10 mouse cellular contexts compared by ENCODE assay signal in the genomic region with DNA sequence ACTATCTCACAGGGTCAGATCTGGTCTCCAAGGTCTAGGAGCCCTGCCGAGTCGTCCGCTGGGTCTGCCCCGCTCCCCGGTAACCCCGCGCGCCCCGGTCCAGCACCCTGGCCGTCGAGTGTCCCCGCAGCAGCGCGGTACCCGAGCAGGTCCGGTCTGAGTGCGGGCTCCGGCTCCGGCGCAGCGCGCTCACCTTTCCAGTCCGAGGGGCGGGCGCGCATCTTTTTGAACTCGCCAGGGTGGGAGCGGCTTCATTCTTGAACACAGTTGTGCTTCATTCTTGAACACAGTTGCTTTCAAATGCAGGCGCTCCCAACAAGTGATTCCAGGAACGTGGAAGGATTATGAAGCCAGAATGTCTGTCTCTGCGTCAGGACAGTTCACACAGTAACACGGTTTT. TPM values are rescaled to one million over a fixed set of nuclear protein-coding genes. Genes with fewer than 3 reads are reported as not detected.
DNase-seq lines count a peak whose midpoint lies in the region; ATAC-seq lines count a peak whose summit lies in the region.
"Had no signal": no experiment of that assay in that cellular context is flagged by ENCODE, and none has a peak within 500 bp of the region (broad histone marks: within the 10 kb centered on the region; RNA-seq: fewer than 3 reads in every experiment).

No protein-coding gene starts in this region.

- H3K9ac ChIP-seq in kidney, embryonic 14.5 days (ENCODE audit: low read depth, low read length) = no peak overlapping the region
- peak overlapping the region; percentile 39; the same call in 1 of the 2 replicates for H3K9ac ChIP-seq in embryonic facial prominence, embryonic 12.5 days
- H3K9ac ChIP-seq in intestine, embryonic 14.5 days (ENCODE audit: low read length) = no peak overlapping the region
- H3K9ac ChIP-seq in neural tube, embryonic 13.5 days = peak overlapping the region; percentile 58

- H3K4me1 ChIP-seq in kidney, embryonic 14.5 days (ENCODE audit: control insufficient read depth, insufficient read depth, low read length) = no peaks in the 10 kb centered on the region
- 0 out of 2 replicates have a peak, but pooled peaks cover 4% of the 10 kb centered on the region for H3K4me1 ChIP-seq in embryonic facial prominence, embryonic 12.5 days
- H3K4me1 ChIP-seq in intestine, embryonic 14.5 days (replicated peaks; ENCODE audit: control insufficient read depth, insufficient read depth, low read length) = no peaks in the 10 kb centered on the region
- peaks cover 12% of the 10 kb centered on the region for H3K4me1 ChIP-seq in neural tube, embryonic 13.5 days (replicated peaks)

- no peak for ATAC-seq in kidney, embryonic 14.5 days (ENCODE audit: low FRiP score, low TSS enrichment)
- ATAC-seq in embryonic facial prominence, embryonic 12.5 days (ENCODE audit: insufficient number of reproducible peaks, insufficient read depth, low FRiP score, low TSS enrichment) = no peak
- ATAC-seq in intestine, embryonic 14.5 days (replicated peaks; ENCODE audit: low FRiP score, low TSS enrichment, low read depth) = no peak
- ATAC-seq in neural tube, embryonic 13.5 days (ENCODE audit: low read depth) = no peak

- H3K4me3 ChIP-seq in kidney, embryonic 14.5 days (ENCODE audit: low read length) = peak overlapping the region; percentile 29
- peak overlapping the region; percentile 31 for H3K4me3 ChIP-seq in embryonic facial prominence, embryonic 12.5 days
- peak overlapping the region; percentile 21 for H3K4me3 ChIP-seq in intestine, embryonic 14.5 days (ENCODE audit: low read depth, low read length)
- H3K4me3 ChIP-seq in neural tube, embryonic 13.5 days = peak overlapping the region; percentile 33

- H3K9me3 ChIP-seq in kidney, embryonic 14.5 days (ENCODE audit: control insufficient read depth, low read length) = no peaks in the 10 kb centered on the region
- no peaks in the 10 kb centered on the region for H3K9me3 ChIP-seq in embryonic facial prominence, embryonic 12.5 days
- H3K9me3 ChIP-seq in intestine, embryonic 14.5 days (ENCODE audit: control insufficient read depth, low read length) = no peaks in the 10 kb centered on the region
- no peaks in the 10 kb centered on the region for H3K9me3 ChIP-seq in neural tube, embryonic 13.5 days
- H3K9me3 ChIP-seq: G1E had no signal

- WGBS in kidney, embryonic 14.5 days = 5% methylated on average over 32 of the region's 32 CpGs
- 4% methylated on average over 32 of the region's 32 CpGs for WGBS in embryonic facial prominence, embryonic 12.5 days
- 3% methylated on average over 32 of the region's 32 CpGs for WGBS in intestine, embryonic 14.5 days
- 4% methylated on average over 32 of the region's 32 CpGs for WGBS in neural tube, embryonic 13.5 days

- H3K4me2 ChIP-seq in kidney, embryonic 14.5 days (replicated peaks; ENCODE audit: low read depth, low read length) = peak overlapping the region; percentile 39
- H3K4me2 ChIP-seq in embryonic facial prominence, embryonic 12.5 days (replicated peaks) = peak overlapping the region; percentile 59
- H3K4me2 ChIP-seq in intestine, embryonic 14.5 days (ENCODE audit: low read length) = peak overlapping the region; percentile 45
- peak overlapping the region; percentile 57 for H3K4me2 ChIP-seq in neural tube, embryonic 13.5 days

- peaks cover 7% of the 10 kb centered on the region; the same call in 1 of the 2 replicates for H3K27me3 ChIP-seq in kidney, embryonic 14.5 days (ENCODE audit: control insufficient read depth, insufficient read depth, low read length)
- H3K27me3 ChIP-seq in embryonic facial prominence, embryonic 12.5 days = peaks cover 10% of the 10 kb centered on the region
- peaks cover 13% of the 10 kb centered on the region; the same call in 1 of the 2 replicates for H3K27me3 ChIP-seq in intestine, embryonic 14.5 days (replicated peaks; ENCODE audit: control insufficient read depth, insufficient read depth, low read length)
- H3K27me3 ChIP-seq in neural tube, embryonic 13.5 days = peaks cover 24% of the 10 kb centered on the region

- DNase-seq in kidney, adult 8-10 months = no peak
- DNase-seq in intestine, embryonic 14.5 days (ENCODE audit: low spot score) = peak; percentile 53
- DNase-seq in right cerebral cortex, postnatal 36 days (ENCODE audit: low spot score in 2 of 2) = no peak
- DNase-seq in right cerebral cortex, postnatal 4 days = no peak
- no peak for DNase-seq in spleen, postnatal 36 days (ENCODE audit: low spot score in 2 of 2)
- DNase-seq: kidney, adult 2 months had no signal

- no peak overlapping the region for H3K27ac ChIP-seq in kidney, embryonic 14.5 days (ENCODE audit: low read depth, low read length)
- no peak overlapping the region for H3K27ac ChIP-seq in embryonic facial prominence, embryonic 12.5 days
- no peak overlapping the region for H3K27ac ChIP-seq in intestine, embryonic 14.5 days (ENCODE audit: low read depth)
- no peak overlapping the region for H3K27ac ChIP-seq in neural tube, embryonic 13.5 days (replicated peaks)

- H3K36me3 ChIP-seq in kidney, embryonic 14.5 days (ENCODE audit: control insufficient read depth, insufficient read depth, low read length) = no peaks in the 10 kb centered on the region
- H3K36me3 ChIP-seq in embryonic facial prominence, embryonic 12.5 days = no peaks in the 10 kb centered on the region
- no peaks in the 10 kb centered on the region for H3K36me3 ChIP-seq in intestine, embryonic 14.5 days (ENCODE audit: control insufficient read depth, insufficient read depth, low read length)
- H3K36me3 ChIP-seq in neural tube, embryonic 13.5 days = no peaks in the 10 kb centered on the region
- H3K36me3 ChIP-seq: G1E had no signal

RNA-seq across cellular contexts. Expression of a gene that starts 4.2 kb away (rescaled TPM):
- 16.6 and 17.0 TPM in 2 replicates for polyA plus RNA-seq in kidney, embryonic 14.5 days (2014; fragmentation: Nextera tagmentation; extraction: Ambion mirVana)
- 20.3 and 23.6 TPM in 2 replicates for polyA plus RNA-seq in embryonic facial prominence, embryonic 12.5 days (2016; fragmentation: Nextera tagmentation; extraction: Ambion mirVana)
- polyA plus RNA-seq in intestine, embryonic 14.5 days (2014; fragmentation: Nextera tagmentation; extraction: Ambion mirVana) = 14.4 and 14.6 TPM in 2 replicates
- polyA plus RNA-seq in neural tube, embryonic 13.5 days (2015; fragmentation: Nextera tagmentation; extraction: Ambion mirVana) = 18.6 and 21.2 TPM in 2 replicates

RNA-seq across cellular contexts. Expression of a gene that starts 4.3 kb away (rescaled TPM):
- 0.37 and 0.46 TPM in 2 replicates for polyA plus RNA-seq in kidney, embryonic 14.5 days (2014; fragmentation: Nextera tagmentation; extraction: Ambion mirVana)
- polyA plus RNA-seq in embryonic facial prominence, embryonic 12.5 days (2016; fragmentation: Nextera tagmentation; extraction: Ambion mirVana) = 1.2 and 1.3 TPM in 2 replicates
- polyA plus RNA-seq in intestine, embryonic 14.5 days (2014; fragmentation: Nextera tagmentation; extraction: Ambion mirVana) = 0.31 and 0.43 TPM in 2 replicates
- 1.1 and 1.6 TPM in 2 replicates for polyA plus RNA-seq in neural tube, embryonic 13.5 days (2015; fragmentation: Nextera tagmentation; extraction: Ambion mirVana)

RNA-seq across cellular contexts. Expression of a gene that starts 16.0 kb away (rescaled TPM):
- polyA plus RNA-seq in kidney, embryonic 14.5 days (2014; fragmentation: Nextera tagmentation; extraction: Ambion mirVana) = 23.6 and 26.3 TPM in 2 replicates
- 20.9 and 21.4 TPM in 2 replicates for polyA plus RNA-seq in embryonic facial prominence, embryonic 12.5 days (2016; fragmentation: Nextera tagmentation; extraction: Ambion mirVana)
- 21.7 and 23.9 TPM in 2 replicates for polyA plus RNA-seq in intestine, embryonic 14.5 days (2014; fragmentation: Nextera tagmentation; extraction: Ambion mirVana)
- 15.9 and 17.7 TPM in 2 replicates for polyA plus RNA-seq in neural tube, embryonic 13.5 days (2015; fragmentation: Nextera tagmentation; extraction: Ambion mirVana)

RNA-seq across cellular contexts. Expression of a gene that starts 16.1 kb away (rescaled TPM):
- polyA plus RNA-seq in kidney, embryonic 14.5 days (2014; fragmentation: Nextera tagmentation; extraction: Ambion mirVana) = 2.3 and 2.8 TPM in 2 replicates
- 6.2 and 6.4 TPM in 2 replicates for polyA plus RNA-seq in embryonic facial prominence, embryonic 12.5 days (2016; fragmentation: Nextera tagmentation; extraction: Ambion mirVana)
- polyA plus RNA-seq in intestine, embryonic 14.5 days (2014; fragmentation: Nextera tagmentation; extraction: Ambion mirVana) = 2.1 and 3.1 TPM in 2 replicates
- 25.1 and 25.8 TPM in 2 replicates for polyA plus RNA-seq in neural tube, embryonic 13.5 days (2015; fragmentation: Nextera tagmentation; extraction: Ambion mirVana)

RNA-seq across cellular contexts. Expression of a gene that starts 37.3 kb away (rescaled TPM):
- polyA plus RNA-seq in kidney, embryonic 14.5 days (2014; fragmentation: Nextera tagmentation; extraction: Ambion mirVana) = not detected in 2 replicates
- polyA plus RNA-seq in embryonic facial prominence, embryonic 12.5 days (2016; fragmentation: Nextera tagmentation; extraction: Ambion mirVana) = not detected in 2 replicates
- polyA plus RNA-seq in intestine, embryonic 14.5 days (2014; fragmentation: Nextera tagmentation; extraction: Ambion mirVana) = not detected in 2 replicates
- not detected in 2 replicates for polyA plus RNA-seq in neural tube, embryonic 13.5 days (2015; fragmentation: Nextera tagmentation; extraction: Ambion mirVana)
- polyA plus RNA-seq: G1E; kidney, adult 2 months had no signal

Comparison
In these comparisons a context has a peak if more than half of its experiments do, and no peak if none do; other contexts are left out.
1. H3K9ac ChIP-seq: peak in embryonic facial prominence, embryonic 12.5 days (single experiment) and neural tube, embryonic 13.5 days (single experiment); none in kidney, embryonic 14.5 days (single experiment) and intestine, embryonic 14.5 days (single experiment).
2. Peak in every context shown above with its lines, with median percentiles within 50 percentile points of each other: H3K4me2 ChIP-seq and H3K4me3 ChIP-seq.